ENCODE assay signal across 8 mouse cellular contexts in genomic region chr1:153556896-153557295, GRCm38 (mm10). TPM values are rescaled to one million over a fixed set of nuclear protein-coding genes. Genes with fewer than 3 reads are reported as not detected.
DNase-seq lines count a peak whose midpoint lies in the region; ATAC-seq lines count a peak whose summit lies in the region.
"Had no signal": no experiment of that assay in that cellular context is flagged by ENCODE, and none has a peak within 500 bp of the region (broad histone marks: within the 10 kb centered on the region; RNA-seq: fewer than 3 reads in every experiment).

No protein-coding gene starts in this region.

- no peak overlapping the region for H3K27ac ChIP-seq in kidney, embryonic 15.5 days
- no peak overlapping the region for H3K27ac ChIP-seq in lung, embryonic 16.5 days (ENCODE audit: low read length)

- no peaks in the 10 kb centered on the region for H3K36me3 ChIP-seq in kidney, embryonic 15.5 days
- H3K36me3 ChIP-seq in lung, embryonic 16.5 days (ENCODE audit: control insufficient read depth, insufficient read depth, low read length), result no peaks in the 10 kb centered on the region

- no peaks in the 10 kb centered on the region for H3K4me1 ChIP-seq in kidney, embryonic 15.5 days
- no peaks in the 10 kb centered on the region for H3K4me1 ChIP-seq in lung, embryonic 16.5 days (replicated peaks; ENCODE audit: control insufficient read depth, insufficient read depth, low read length)
- H3K4me1 ChIP-seq: megakaryocyte, embryonic 14.5 days had no signal

- 2% methylated on average over 2 of the region's 2 CpGs for WGBS in kidney, embryonic 15.5 days
- WGBS in lung, embryonic 16.5 days, result 7% methylated on average over 2 of the region's 2 CpGs

- no peak overlapping the region for H3K9ac ChIP-seq in kidney, embryonic 15.5 days
- H3K9ac ChIP-seq in lung, embryonic 16.5 days (ENCODE audit: low read length), result no peak overlapping the region

- peak; percentile 33 to 37 for DNase-seq in B cell, adult 2 months
- DNase-seq in ES-CJ7 (ENCODE audit: low read depth, low spot score), result peak; percentile 59
- DNase-seq in cerebellum, adult 9-11 months, result peak; percentile 48
- peak; percentile 16 for DNase-seq in gastrocnemius, postnatal 14 days
- peak; percentile 85 for DNase-seq in retina, postnatal 1 day

- no peak overlapping the region for H3K4me2 ChIP-seq in kidney, embryonic 15.5 days
- H3K4me2 ChIP-seq in lung, embryonic 16.5 days (ENCODE audit: low read depth, low read length), result no peak overlapping the region

- intact Hi-C loops in gastrocnemius, postnatal 14 days (cut with DNase I; ENCODE audit: low total_unique reads), result no loop called here

- H3K27me3 ChIP-seq in kidney, embryonic 15.5 days, result peaks cover 8% of the 10 kb centered on the region; the same call in 1 of the 2 replicates
- H3K27me3 ChIP-seq in lung, embryonic 16.5 days (ENCODE audit: control insufficient read depth, insufficient read depth, low read depth, low read length), result no peaks in the 10 kb centered on the region

- H3K4me3 ChIP-seq in kidney, embryonic 15.5 days (replicated peaks), result no peak overlapping the region
- no peak overlapping the region for H3K4me3 ChIP-seq in lung, embryonic 16.5 days (ENCODE audit: low read length)
- H3K4me3 ChIP-seq: megakaryocyte, embryonic 14.5 days had no signal

- ATAC-seq in kidney, embryonic 15.5 days (replicated peaks; ENCODE audit: low FRiP score), result peak; percentile 65; the same call in 1 of the 2 replicates
- ATAC-seq in lung, embryonic 16.5 days (ENCODE audit: low read depth), result peak; percentile 56; the same call in 1 of the 2 replicates

- no peaks in the 10 kb centered on the region for H3K9me3 ChIP-seq in kidney, embryonic 15.5 days (replicated peaks)
- H3K9me3 ChIP-seq in lung, embryonic 16.5 days (ENCODE audit: control insufficient read depth, low read length), result no peaks in the 10 kb centered on the region
- H3K9me3 ChIP-seq: megakaryocyte, embryonic 14.5 days had no signal

RNA-seq across cellular contexts. Expression of gene Npl, which starts 7.1 kb away (rescaled TPM):
- 1 to 10 TPM; 1.6 to 2.2 TPM for total RNA-seq in gastrocnemius, postnatal 14 days (2021)
- 21.4 and 23.3 TPM in 2 replicates for polyA plus RNA-seq in kidney, embryonic 15.5 days (2015; fragmentation: Nextera tagmentation; extraction: Ambion mirVana)
- 7.0 and 7.1 TPM in 2 replicates for polyA plus RNA-seq in lung, embryonic 16.5 days (2015; fragmentation: Nextera tagmentation; extraction: Ambion mirVana)

Comparison
In these comparisons a context has a peak if more than half of its experiments do, and no peak if none do; other contexts are left out.
1. DNase-seq: peak in every context shown above with its lines; median percentile 85 in retina, postnatal 1 day; 59 in ES-CJ7; 48 in cerebellum, adult 9-11 months; 35 in B cell, adult 2 months; 16 in gastrocnemius, postnatal 14 days.